Mouse (Mus musculus) limb, embryonic 12.5 days (tissue): ENCODE data around the gene Abr. TPM values are rescaled to one million over a fixed set of nuclear protein-coding genes. Genes with fewer than 3 reads are reported as not detected.

Experiments used
- ATAC-seq: fragments of 200-750 bp; cut with Nextera tagmentation; 2 replicates; pipeline ENCODE4 v1.8.0; 2017; ENCODE audit warnings: low read depth, moderate TSS enrichment; ENCODE audit not compliant: insufficient number of reproducible peaks, insufficient read depth, low FRiP score, low TSS enrichment
- H3K27ac ChIP-seq: fragments of 300-500 bp; sonication (generic); 2 replicates; pipeline ENCODE4 v1.5.1; 2016; ENCODE audit warnings: mild to moderate bottlenecking, moderate library complexity
- H3K27me3 ChIP-seq: fragments of 300-500 bp; sonication (generic); 2 replicates; pipeline ENCODE4 v1.6.1; 2016; ENCODE audit warnings: mild to moderate bottlenecking, moderate library complexity
- H3K36me3 ChIP-seq: fragments of 300-500 bp; sonication (generic); 2 replicates; pipeline ENCODE4 v1.6.1; 2016; ENCODE audit warnings: mild to moderate bottlenecking, moderate library complexity
- H3K4me1 ChIP-seq: fragments of 300-500 bp; sonication (generic); replicated peaks from 2 replicates; pipeline ENCODE4 v1.6.1; 2016
- H3K4me2 ChIP-seq: fragments of 300-500 bp; sonication (generic); 2 replicates; pipeline ENCODE4 v1.6.1; 2016; ENCODE audit warnings: mild to moderate bottlenecking, moderate library complexity
- H3K4me3 ChIP-seq: fragments of 300-500 bp; sonication (generic); replicated peaks from 2 replicates; pipeline ENCODE4 v1.5.1; 2016; ENCODE audit warnings: mild to moderate bottlenecking
- H3K9ac ChIP-seq: fragments of 300-500 bp; sonication (generic); replicated peaks from 2 replicates; pipeline ENCODE4 v1.6.1; 2016; ENCODE audit warnings: mild to moderate bottlenecking, moderate library complexity
- H3K9me3 ChIP-seq: fragments of 300-500 bp; sonication (generic); 2 replicates; pipeline ENCODE4 v1.6.1; 2016; ENCODE audit warnings: mild to moderate bottlenecking, moderate library complexity
- WGBS: fragments of 180-500 bp; shearing (Covaris S2); methylation state at CpG from one replicate; pipeline ENCODE4 v1.1.7; 2016; 5-methylcytosine and 5-hydroxymethylcytosine counted together
- polyA plus RNA-seq: library from polyadenylated mRNA; unstranded; fragments of >200 nt; fragmentation: Nextera tagmentation; extraction: Ambion mirVana; gene quantifications from 2 replicates; pipeline ENCODE4 v1.2.1, GENCODE M21; 2016

The Abr gene
- polyA plus RNA-seq, 1 experiment from 2014 or later = 48.3 TPM

GRCm38 (mm10) chr11:76405113-76405512 lies 217.0 kb downstream of the Abr start:
- Histone ChIP-seq H3K4me3 (no peak overlapping the region), H3K9ac (no peak overlapping the region), H3K27me3 (no peaks in the 10 kb centered on the region), H3K27ac (no peak overlapping the region), H3K9me3 (no peaks in the 10 kb centered on the region), H3K4me1 (peaks cover 15% of the 10 kb centered on the region), H3K36me3 (peaks cover 15% of the 10 kb centered on the region), H3K4me2 (no peak overlapping the region)
- ATAC-seq = no peak
- 59% methylated on average over 4 of the region's 4 CpGs for WGBS

GRCm38 (mm10) chr11:76401398-76401797 lies 220.7 kb downstream of the Abr start:
- Histone ChIP-seq H3K36me3 (no peaks in the 10 kb centered on the region), H3K4me2 (no peak overlapping the region), H3K4me3 (no peak overlapping the region), H3K27me3 (no peaks in the 10 kb centered on the region), H3K27ac (no peak overlapping the region), H3K9ac (no peak overlapping the region), H3K9me3 (no peaks in the 10 kb centered on the region), H3K4me1 (peaks cover 17% of the 10 kb centered on the region)
- no peak for ATAC-seq
- 65% methylated on average over 10 of the region's 10 CpGs for WGBS

- ATAC-seq = 0 out of 2 replicates have a peak, but pooled peaks have one; percentile 2
Measured at GRCm38 (mm10) chr11:76399587-76400330, 222.4 kb downstream of the Abr start.

GRCm38 (mm10) chr11:76398798-76399586 lies 223.1 kb downstream of the Abr start, which contains the start of gene Nxn:
Gene Nxn (minus strand): TSS chr11:76399140.
- peak within 1 kb of the TSS; percentile 89 for H3K9ac ChIP-seq
- H3K27me3 ChIP-seq = no peaks in the 10 kb centered on the region
- no peaks in the 10 kb centered on the region for H3K9me3 ChIP-seq
- peak within 1 kb of the TSS; percentile 92 for H3K27ac ChIP-seq
- peak within 1 kb of the TSS; percentile 90 for H3K4me2 ChIP-seq
- no peaks in the 10 kb centered on the region for H3K36me3 ChIP-seq
- ATAC-seq = peak; percentile 86
- H3K4me3 ChIP-seq = peak within 1 kb of the TSS; percentile 88
- peaks cover 27% of the 10 kb centered on the region for H3K4me1 ChIP-seq
- 1% methylated on average over 56 of the region's 70 CpGs for WGBS

More at GRCm38 (mm10) chr11:76399587-76400330, 222.4 kb downstream of the Abr start:
- Histone ChIP-seq H3K27me3 (no peaks in the 10 kb centered on the region), H3K4me3 (peak overlapping the region; percentile 88), H3K4me1 (peaks cover 25% of the 10 kb centered on the region), H3K9ac (peak overlapping the region; percentile 89; the same call in 1 of the 2 replicates), H3K9me3 (no peaks in the 10 kb centered on the region), H3K36me3 (no peaks in the 10 kb centered on the region), H3K27ac (peak overlapping the region; percentile 92), H3K4me2 (peak overlapping the region; percentile 90)
- WGBS = 11% methylated on average over 11 of the region's 11 CpGs

- H3K36me3 ChIP-seq = no peaks in the 10 kb centered on the region
- peak overlapping the region; percentile 88 for H3K4me3 ChIP-seq
- H3K9me3 ChIP-seq = no peaks in the 10 kb centered on the region
- ATAC-seq = peak; percentile 52
- peak overlapping the region; percentile 90 for H3K4me2 ChIP-seq
- peaks cover 27% of the 10 kb centered on the region for H3K4me1 ChIP-seq
- H3K27ac ChIP-seq = peak overlapping the region; percentile 92
- peak overlapping the region; percentile 89 for H3K9ac ChIP-seq
- H3K27me3 ChIP-seq = no peaks in the 10 kb centered on the region
- under 1% methylated on average over 30 of the region's 33 CpGs for WGBS
Measured at GRCm38 (mm10) chr11:76398312-76398797, 223.8 kb downstream of the Abr start.

- Histone ChIP-seq H3K36me3 (no peaks in the 10 kb centered on the region), H3K27me3 (no peaks in the 10 kb centered on the region), H3K9me3 (no peaks in the 10 kb centered on the region), H3K9ac (peak overlapping the region; percentile 89), H3K4me1 (peaks cover 27% of the 10 kb centered on the region), H3K27ac (peak overlapping the region; percentile 92), H3K4me2 (peak overlapping the region; percentile 90), H3K4me3 (peak overlapping the region; percentile 88)
- WGBS = 1% methylated on average over 26 of the region's 26 CpGs
- ATAC-seq = no peak; the same call in 1 of the 2 replicates
Measured at GRCm38 (mm10) chr11:76397650-76398311, 224.3 kb downstream of the Abr start.

GRCm38 (mm10) chr11:76392996-76393395 lies 229.1 kb downstream of the Abr start:
- Histone ChIP-seq H3K9me3 (peaks cover 11% of the 10 kb centered on the region; the same call in 1 of the 2 replicates), H3K4me2 (no peak overlapping the region), H3K36me3 (peaks cover 18% of the 10 kb centered on the region; the same call in 1 of the 2 replicates), H3K9ac (no peak overlapping the region), H3K27ac (no peak overlapping the region), H3K4me3 (no peak overlapping the region), H3K27me3 (no peaks in the 10 kb centered on the region), H3K4me1 (peaks cover 22% of the 10 kb centered on the region)
- no peak for ATAC-seq
- 91% methylated on average over 11 of the region's 11 CpGs for WGBS

- H3K9me3 ChIP-seq = peaks cover 11% of the 10 kb centered on the region; the same call in 1 of the 2 replicates
- H3K4me2 ChIP-seq = no peak overlapping the region
- no peak for ATAC-seq
- no peak overlapping the region for H3K4me3 ChIP-seq
- H3K36me3 ChIP-seq = peaks cover 18% of the 10 kb centered on the region; the same call in 1 of the 2 replicates
- 90% methylated on average over 7 of the region's 7 CpGs for WGBS
- H3K27ac ChIP-seq = no peak overlapping the region
- no peak overlapping the region for H3K9ac ChIP-seq
- H3K27me3 ChIP-seq = no peaks in the 10 kb centered on the region
- peaks cover 22% of the 10 kb centered on the region for H3K4me1 ChIP-seq
Measured at GRCm38 (mm10) chr11:76392532-76392931, 229.6 kb downstream of the Abr start.

- Histone ChIP-seq H3K36me3 (peaks cover 18% of the 10 kb centered on the region; the same call in 1 of the 2 replicates), H3K9me3 (peaks cover 11% of the 10 kb centered on the region; the same call in 1 of the 2 replicates), H3K27me3 (no peaks in the 10 kb centered on the region), H3K4me1 (peaks cover 32% of the 10 kb centered on the region), H3K4me2 (no peak overlapping the region), H3K27ac (no peak overlapping the region), H3K9ac (no peak overlapping the region), H3K4me3 (no peak overlapping the region)
- ATAC-seq = no peak
- WGBS = 50% methylated on average over 7 of the region's 7 CpGs
Measured at GRCm38 (mm10) chr11:76388711-76389110, 233.4 kb downstream of the Abr start.

- H3K27ac ChIP-seq = no peak overlapping the region
- WGBS = 94% methylated on average over 1 of the region's 1 CpGs
- H3K4me3 ChIP-seq = no peak overlapping the region
- peaks cover 16% of the 10 kb centered on the region; the same call in 1 of the 2 replicates for H3K36me3 ChIP-seq
- H3K9me3 ChIP-seq = peaks cover 11% of the 10 kb centered on the region; the same call in 1 of the 2 replicates
- no peak overlapping the region for H3K4me2 ChIP-seq
- H3K9ac ChIP-seq = no peak overlapping the region
- H3K27me3 ChIP-seq = no peaks in the 10 kb centered on the region
- no peak for ATAC-seq
- H3K4me1 ChIP-seq = peaks cover 45% of the 10 kb centered on the region
Measured at GRCm38 (mm10) chr11:76387097-76387496, 235.0 kb downstream of the Abr start.
